Mouse (Mus musculus): ENCODE measurements at regions not wholly inside any gene's neighbourhood (a gene's known extent, or its start where the extent isn't known, plus 50 kb on each side); places are given as distances from the start of the nearest gene placed in this dataset.

DNA sequence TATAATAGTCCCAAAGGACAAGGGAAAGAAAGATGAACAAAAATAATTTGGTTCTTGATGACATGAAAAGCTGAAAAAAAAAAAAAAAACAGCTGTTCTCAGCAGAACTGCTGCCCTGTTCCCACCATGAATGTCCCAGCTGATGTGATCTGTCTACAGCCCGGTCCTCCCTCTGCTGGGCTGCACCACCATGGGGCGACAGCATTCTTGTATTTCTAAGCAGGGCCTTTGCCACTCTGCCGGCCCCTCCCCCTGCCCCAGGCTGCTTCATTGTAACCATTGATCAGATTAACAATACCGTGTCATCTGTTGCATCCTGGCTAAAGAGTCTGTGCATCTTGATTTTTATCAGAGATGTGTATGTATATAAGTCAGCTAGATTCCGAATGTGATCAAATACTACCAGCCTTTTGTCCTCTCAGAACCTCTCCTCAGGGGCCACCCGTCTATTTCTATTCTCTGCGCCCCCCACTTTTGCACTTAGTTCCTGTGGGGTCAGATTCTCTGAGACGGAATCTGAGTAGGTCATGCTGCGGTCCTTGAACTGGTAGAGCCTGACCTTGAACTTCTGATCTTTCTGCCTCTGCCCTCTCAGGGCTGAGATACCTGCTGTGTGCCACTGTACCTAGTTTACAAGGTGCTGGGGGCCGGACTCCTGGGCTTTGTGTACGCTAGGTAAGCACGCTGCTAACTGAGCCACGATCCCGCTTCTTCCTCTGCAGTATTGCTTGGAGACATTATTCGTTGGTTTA is 117.2 kb upstream of the Lrfn2 start:
- TF ChIP-seq POLR2A (IDR thresholded peaks at IDR 0.05; ENCODE audit: insufficient read length, low read depth) (no peak), USF1 (IDR thresholded peaks at IDR 0.05; ENCODE audit: low read depth) (no peak), CEBPB (IDR thresholded peaks at IDR 0.05; ENCODE audit: insufficient read depth, poor library complexity, severe bottlenecking) (no peak), POLR2AphosphoS2 (IDR thresholded peaks at IDR 0.05; ENCODE audit: insufficient read length, low read depth) (no peak)
